Mouse (Mus musculus): ENCODE data around the gene Ednra.

DNA sequence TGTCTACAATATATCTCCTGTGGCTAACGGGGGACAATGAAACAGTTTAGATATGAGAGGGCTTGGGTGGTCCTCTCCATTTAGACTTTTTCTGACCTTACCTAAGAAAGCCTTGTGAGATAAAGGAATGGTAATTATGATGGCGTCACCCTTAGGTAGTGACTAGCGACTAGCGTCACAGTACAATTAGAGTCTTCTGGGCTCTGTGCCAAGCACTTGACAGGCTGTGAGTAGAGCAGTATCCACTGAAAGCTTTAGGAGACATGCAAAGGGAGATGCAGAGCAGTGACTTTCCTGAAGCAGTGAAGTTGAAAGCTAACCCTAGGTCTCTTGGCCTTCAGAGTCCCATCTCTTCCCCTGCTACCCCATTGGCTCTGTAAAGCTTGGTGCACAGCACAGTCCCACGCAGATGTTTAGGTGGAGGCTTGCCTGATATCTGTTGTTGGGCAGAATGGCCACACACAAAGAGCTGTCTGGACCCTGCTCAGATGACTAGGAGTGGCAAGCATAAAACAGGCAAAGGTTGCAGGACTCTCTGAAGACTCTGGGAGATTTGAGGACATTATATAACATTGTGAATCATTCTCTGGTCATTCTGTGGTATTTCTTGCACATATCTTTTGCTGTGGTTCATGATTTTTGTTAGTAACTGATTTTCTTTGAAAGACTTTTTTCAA, 48.1 kb upstream of the Ednra start:
- TF ChIP-seq EP300 (IDR thresholded peaks at IDR 0.05; ENCODE audit: low read depth) (no peak), CTCF (IDR thresholded peaks at IDR 0.05; ENCODE audit: low read depth) (no peak)
